Mouse (Mus musculus): ENCODE data around the gene Slc23a4.

GRCm38 (mm10) chr6:34907696-34908260, 80.4 kb downstream of the Slc23a4 start:
- TF ChIP-seq MYOD1 (IDR thresholded peaks at IDR 0.05; ENCODE audit: control insufficient read depth in 1 of 3, insufficient read length in 2 of 3, low read depth in 2 of 3), result no peak
- no peak for TF ChIP-seq USF1 (IDR thresholded peaks at IDR 0.05; ENCODE audit: low read depth)
- no peak for TF ChIP-seq POLR2A (IDR thresholded peaks at IDR 0.05; ENCODE audit: insufficient read length, low read depth)
- TF ChIP-seq SRF (IDR thresholded peaks at IDR 0.05; ENCODE audit: control insufficient read depth, insufficient read length, low read depth), result no peak
- no peak for TF ChIP-seq E2F4 (IDR thresholded peaks at IDR 0.05; ENCODE audit: insufficient read depth)
- no peak for TF ChIP-seq REST (IDR thresholded peaks at IDR 0.05; ENCODE audit: insufficient read depth, insufficient read length)
- TF ChIP-seq POLR2AphosphoS2 (IDR thresholded peaks at IDR 0.05; ENCODE audit: insufficient read length, low read depth), result no peak
- TF ChIP-seq TCF12 (IDR thresholded peaks at IDR 0.05; ENCODE audit: insufficient read depth, poor library complexity, severe bottlenecking), result no peak
- TF ChIP-seq MAX (IDR thresholded peaks at IDR 0.05; ENCODE audit: low read depth), result no peak
- no peak for TF ChIP-seq CEBPB (IDR thresholded peaks at IDR 0.05; ENCODE audit: insufficient read depth, poor library complexity, severe bottlenecking)
- TF ChIP-seq MYOG (IDR thresholded peaks at IDR 0.05; ENCODE audit: control insufficient read depth in 1 of 3, insufficient read depth in 1 of 3, insufficient read length in 2 of 3, low read depth in 2 of 3), result no peak
- no peak for TF ChIP-seq TCF3 (IDR thresholded peaks at IDR 0.05; ENCODE audit: insufficient read length, low read depth)

Measured in myocyte (in vitro differentiated cells).